Mouse (Mus musculus): ENCODE data around the gene Prtg. TPM values are rescaled to one million over a fixed set of nuclear protein-coding genes. Genes with fewer than 3 reads are reported as not detected.

Prtg gene
- total RNA-seq (2023; ENCODE audit: inconsistent age), result 0.18 to 0.77 TPM (median 0.39 TPM) in 3 of 4 replicates, not detected in the other

DNA sequence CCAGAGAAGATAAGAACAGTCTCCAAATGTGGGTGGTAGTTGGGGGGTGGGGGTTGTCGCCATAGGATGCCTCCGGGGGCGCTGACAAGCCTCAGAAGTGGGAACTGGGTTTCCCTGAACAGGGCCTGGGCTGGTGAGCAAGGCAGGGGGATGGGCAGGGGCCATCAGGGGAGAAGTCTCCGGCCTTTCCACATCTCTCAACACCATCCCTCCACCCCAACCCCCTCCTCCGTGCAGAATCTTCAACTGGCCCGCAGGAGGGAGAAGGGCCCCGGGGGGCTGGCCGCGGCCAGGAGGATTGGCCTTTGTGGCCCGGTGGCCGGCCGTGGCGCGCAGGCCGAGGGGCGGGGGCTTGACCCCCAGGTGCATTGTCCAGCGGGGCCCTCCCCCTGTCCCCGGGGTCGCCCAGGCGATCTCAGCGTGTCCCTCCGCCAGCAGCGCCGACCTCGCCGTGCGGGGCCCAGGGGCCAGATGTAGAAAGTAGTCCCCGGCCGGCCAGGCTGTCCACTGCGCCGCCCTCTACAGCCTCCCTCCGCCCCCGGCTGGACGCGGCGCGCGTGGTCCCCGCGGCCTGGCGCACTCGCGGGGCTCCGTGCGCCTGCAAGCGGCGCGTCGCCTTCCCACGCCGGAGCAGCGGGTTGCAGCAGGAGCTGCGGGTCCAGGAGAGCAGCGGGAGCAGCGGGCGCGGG is at the start of gene Prtg:
Prtg (plus strand) TSS at position 144 of the 689 bp plus-strand sequence.

DNA sequence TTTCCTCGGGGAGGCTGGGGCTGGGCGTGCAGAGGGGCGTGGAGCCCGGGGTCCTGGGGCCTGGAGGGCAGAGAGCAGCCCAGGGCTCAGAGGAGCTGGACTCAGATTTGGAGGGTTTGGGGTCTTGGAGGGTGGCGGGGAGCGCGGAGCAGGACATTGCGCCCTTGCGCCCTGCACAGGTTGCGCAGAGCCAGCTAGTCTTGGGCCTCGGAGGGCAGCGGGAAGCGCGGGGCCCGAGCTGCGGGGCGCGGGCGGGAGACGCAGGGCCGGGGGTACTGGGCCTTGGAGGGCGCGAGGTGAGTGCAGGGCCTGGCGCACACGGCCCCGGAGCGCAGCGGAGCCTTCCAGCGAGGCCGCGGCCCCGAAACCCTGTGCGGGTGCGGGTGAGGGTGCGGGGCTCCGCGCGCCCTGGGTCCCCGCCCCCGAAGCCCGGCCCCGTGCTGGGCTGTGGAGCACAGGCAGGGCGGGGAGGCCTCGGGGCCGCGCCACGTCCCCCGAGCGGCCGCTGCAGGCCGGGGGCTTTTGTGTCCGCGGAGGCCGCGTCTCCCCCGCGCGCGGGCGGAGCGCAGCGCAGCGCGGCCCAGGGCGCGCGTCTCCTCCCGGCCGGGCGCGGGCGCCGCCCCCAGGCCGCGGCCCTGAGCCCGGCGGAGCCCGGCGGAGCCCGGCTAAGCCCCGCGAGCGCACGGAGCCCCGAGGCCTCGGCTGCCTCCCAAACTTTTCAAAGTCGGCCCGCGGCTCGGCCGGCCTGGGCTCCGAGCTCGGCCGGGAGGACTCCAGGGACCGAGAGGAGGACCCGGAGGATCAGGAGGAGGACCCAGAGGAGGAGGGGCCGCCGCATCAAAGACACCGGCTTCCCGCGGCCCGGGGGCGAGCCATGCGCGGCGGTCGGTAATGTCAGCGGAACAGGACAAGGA is 118.6 kb downstream of the Prtg start, which contains the start of gene Pygo1:
Pygo1 (plus strand) TSS at position 625 of the 914 bp plus-strand sequence.

DNA sequence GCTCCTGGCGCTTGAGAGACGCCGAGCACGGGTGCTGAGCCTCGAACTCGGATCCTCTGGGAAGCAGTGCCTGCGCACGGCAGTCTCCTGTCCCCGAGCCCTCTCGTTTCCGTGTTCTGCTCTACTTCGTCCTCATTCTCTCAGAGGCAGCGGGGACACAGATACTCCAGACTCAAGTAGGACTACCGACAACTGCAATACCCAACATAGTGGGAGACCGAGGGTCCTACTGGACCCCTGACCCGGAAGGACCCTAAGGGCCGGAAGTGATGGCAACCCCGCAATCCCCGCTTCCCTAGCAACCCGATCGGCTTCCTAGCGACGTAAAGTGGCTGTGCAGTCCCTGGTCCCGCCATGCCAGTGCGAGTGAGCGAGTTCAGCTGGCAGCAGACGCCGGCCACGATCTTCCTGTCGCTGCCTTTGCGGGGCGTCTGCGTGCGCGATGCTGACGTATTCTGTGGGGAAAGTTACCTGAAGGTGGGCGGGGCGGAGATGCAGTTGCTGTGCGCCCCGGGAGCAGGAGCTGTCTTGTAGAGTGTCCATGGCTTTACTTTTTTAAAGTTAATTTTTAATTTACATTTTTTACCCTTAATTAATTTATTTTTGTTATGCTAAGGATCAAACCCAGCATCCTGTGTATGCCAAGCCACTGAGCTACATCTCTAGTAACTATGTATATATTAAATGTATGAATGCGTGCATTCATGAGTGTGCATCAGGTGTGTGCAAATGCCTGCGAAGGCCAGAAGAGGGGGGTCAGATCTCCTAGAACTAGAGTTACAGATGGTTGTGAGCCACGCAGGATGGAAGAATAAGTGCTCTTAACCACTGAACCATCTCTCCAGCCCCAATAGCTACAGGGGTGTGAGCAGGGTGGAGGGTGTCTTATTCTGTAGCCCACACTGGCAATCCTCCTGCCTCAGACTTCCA is 152.1 kb downstream of the Prtg start, which contains the start of the genes Dyx1c1 and Gm44503:
Dyx1c1 (plus strand) TSS at position 265 of the 930 bp plus-strand sequence.
Gm44503 (plus strand) TSS at position 332 of the 930 bp plus-strand sequence.

Other genes starting within 250 kb of the Prtg start
- 106 to 135 TPM (median 123 TPM) in 4 replicates for gene Nedd4, start 144.5 kb upstream of the Prtg start, total RNA-seq (2023; ENCODE audit: inconsistent age)
- not detected in 4 replicates for gene Pygo1, start 118.8 kb downstream of the Prtg start, total RNA-seq (2023; ENCODE audit: inconsistent age)
- 0.33 to 0.51 TPM (median 0.42 TPM) in 4 replicates for gene Dyx1c1, start 151.9 kb downstream of the Prtg start, total RNA-seq (2023; ENCODE audit: inconsistent age)
- gene Gm44503, start 152.0 kb downstream of the Prtg start, total RNA-seq (2023; ENCODE audit: inconsistent age), result 0.19 TPM in 1 of 4 replicates, not detected in the others
- 1.8 to 3.6 TPM (median 3.0 TPM) in 4 replicates for gene Ccpg1os, start 178.5 kb downstream of the Prtg start, total RNA-seq (2023; ENCODE audit: inconsistent age)
- gene Ccpg1, start 178.6 kb downstream of the Prtg start, total RNA-seq (2023; ENCODE audit: inconsistent age), result 42.2 to 47.4 TPM (median 44.3 TPM) in 4 replicates
- gene Pigb, start 233.5 kb downstream of the Prtg start, total RNA-seq (2023; ENCODE audit: inconsistent age), result 12.2 to 13.1 TPM (median 12.8 TPM) in 4 replicates
- 13.4 to 16.0 TPM (median 14.3 TPM) in 4 replicates for gene Rab27a, start 238.0 kb downstream of the Prtg start, total RNA-seq (2023; ENCODE audit: inconsistent age)